Mouse (Mus musculus) intestine, postnatal 0 days (tissue): ENCODE measurements around the gene Klf15. TPM values are rescaled to one million over a fixed set of nuclear protein-coding genes. Genes with fewer than 3 reads are reported as not detected.

Experiments
- ATAC-seq: fragments of 200-750 bp; cut with Nextera tagmentation; 2 replicates; pipeline ENCODE4 v1.8.0; 2017; ENCODE audit warnings: mild to moderate bottlenecking, moderate TSS enrichment, moderate library complexity
- H3K27ac ChIP-seq: fragments of 300-500 bp; sonication (generic); 2 replicates; pipeline ENCODE4 v1.5.1; 2014; ENCODE audit warnings: mild to moderate bottlenecking, low read depth, low read length, moderate library complexity
- H3K27me3 ChIP-seq: fragments of 300-500 bp; sonication (generic); replicated peaks from 2 replicates; pipeline ENCODE4 v1.6.1; 2014; ENCODE audit warnings: low read length, mixed read lengths; ENCODE audit not compliant: control insufficient read depth, insufficient read depth
- H3K36me3 ChIP-seq: fragments of 300-500 bp; sonication (generic); 2 replicates; pipeline ENCODE4 v1.6.1; 2014; ENCODE audit warnings: mild to moderate bottlenecking, moderate library complexity; ENCODE audit not compliant: control insufficient read depth, insufficient read depth
- H3K4me1 ChIP-seq: fragments of 300-500 bp; sonication (generic); replicated peaks from 2 replicates; pipeline ENCODE4 v1.6.1; 2014; ENCODE audit warnings: antibody characterized with exemption, low read length, mixed read lengths; ENCODE audit not compliant: control insufficient read depth, insufficient read depth
- H3K4me2 ChIP-seq: fragments of 300-500 bp; sonication (generic); replicated peaks from 2 replicates; pipeline ENCODE4 v1.6.1; 2014; ENCODE audit warnings: low read depth, mild to moderate bottlenecking, moderate library complexity
- H3K4me3 ChIP-seq: fragments of 300-500 bp; sonication (generic); 2 replicates; pipeline ENCODE4 v1.5.1; 2014; ENCODE audit warnings: low read depth, low read length
- H3K9ac ChIP-seq: fragments of 300-500 bp; sonication (generic); 2 replicates; pipeline ENCODE4 v1.6.1; 2014; ENCODE audit warnings: mild to moderate bottlenecking, low read depth, low read length
- H3K9me3 ChIP-seq: fragments of 300-500 bp; sonication (generic); 2 replicates; pipeline ENCODE4 v1.6.1; 2016; ENCODE audit warnings: mixed run types; ENCODE audit not compliant: control insufficient read depth
- CTCF ChIP-seq: sonication (generic); IDR thresholded peaks from 2 replicates; pipeline ENCODE4 v1.5.1; 2016; ENCODE audit warnings: low read depth, mild to moderate bottlenecking, control low read depth, antibody characterized with exemption, moderate library complexity
- WGBS: fragments of 180-500 bp; shearing (Covaris S2); extraction: QIAGEN DNeasy Blood & Tissue Kit; methylation state at CpG from one replicate; pipeline ENCODE4 v1.1.7; 2014; 5-methylcytosine and 5-hydroxymethylcytosine counted together
- polyA plus RNA-seq: library from polyadenylated mRNA; unstranded; fragments of >200 nt; fragmentation: Nextera tagmentation; extraction: Ambion mirVana; gene quantifications from 2 replicates; pipeline ENCODE4 v1.2.1, GENCODE M21; 2015

Gene Klf15
- polyA plus RNA-seq, 1 experiment from 2014 or later: 0.86 TPM

DNA sequence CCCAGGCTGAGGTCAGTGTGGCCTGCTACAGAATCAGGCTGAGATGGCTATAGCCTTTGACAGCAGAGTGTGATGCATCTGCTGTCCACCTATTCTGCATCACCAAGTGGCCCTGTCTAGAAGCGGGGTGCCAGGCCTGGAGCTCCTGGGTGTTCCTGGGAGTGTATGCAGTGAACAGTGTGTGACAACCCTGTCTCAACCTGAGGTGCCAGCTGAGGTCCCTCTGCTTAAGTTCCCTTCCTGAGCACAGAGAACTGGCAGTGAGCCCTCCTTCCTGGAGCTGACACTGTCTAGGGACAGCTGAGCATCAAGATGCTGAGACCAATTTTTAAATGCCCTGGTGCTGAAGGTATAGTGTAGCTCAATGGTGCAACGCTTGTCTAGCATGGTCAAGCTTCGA, 10.3 kb downstream of the Klf15 start:
- WGBS: 91% methylated on average over 3 of the region's 3 CpGs
- H3K36me3 ChIP-seq: no peaks in the 10 kb centered on the region
- no peaks in the 10 kb centered on the region for H3K4me1 ChIP-seq
- H3K4me3 ChIP-seq: no peak overlapping the region
- ATAC-seq: no peak
- H3K4me2 ChIP-seq: no peak overlapping the region
- no peak overlapping the region for H3K27ac ChIP-seq
- no peaks in the 10 kb centered on the region for H3K9me3 ChIP-seq
- no peaks in the 10 kb centered on the region for H3K27me3 ChIP-seq
- H3K9ac ChIP-seq: no peak overlapping the region
- TF ChIP-seq CTCF: no peak

DNA sequence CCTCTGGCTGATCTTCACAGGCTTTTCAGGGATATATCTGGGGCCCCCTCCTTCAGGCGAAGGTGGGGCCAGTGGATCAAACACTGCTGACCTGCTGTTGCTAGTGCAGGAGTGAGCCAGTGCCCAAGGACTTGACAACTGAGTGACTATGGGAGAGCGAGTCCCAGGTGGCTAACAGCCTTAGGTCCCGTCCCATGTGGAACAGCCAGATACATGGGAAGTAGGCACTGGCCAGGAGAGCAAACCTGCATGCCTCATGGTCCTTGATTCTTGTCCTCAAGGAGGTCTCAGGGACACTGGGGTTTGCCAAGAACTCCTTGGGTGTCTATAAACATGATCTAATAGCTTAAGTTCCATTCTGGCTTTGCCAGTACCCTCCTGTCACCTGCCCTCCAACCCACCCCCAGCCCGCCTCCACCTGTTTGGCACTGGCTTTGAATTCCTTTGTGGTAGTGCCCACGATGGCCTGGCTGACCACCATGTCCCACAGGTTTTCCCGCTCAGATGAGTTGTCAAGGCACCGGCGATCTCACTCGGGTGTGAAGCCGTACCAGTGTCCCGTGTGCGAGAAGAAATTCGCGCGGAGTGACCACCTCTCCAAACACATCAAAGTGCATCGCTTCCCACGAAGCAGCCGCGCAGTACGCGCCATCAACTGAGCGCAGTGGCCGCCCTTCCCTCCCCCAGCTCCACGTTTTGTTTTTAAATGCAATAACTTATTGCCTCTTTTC, 11.4 kb downstream of the Klf15 start:
- TF ChIP-seq CTCF: no peak
- H3K27ac ChIP-seq: no peak overlapping the region
- H3K27me3 ChIP-seq: no peaks in the 10 kb centered on the region
- H3K4me1 ChIP-seq: no peaks in the 10 kb centered on the region
- 93% methylated on average over 24 of the region's 24 CpGs for WGBS
- H3K4me3 ChIP-seq: no peak overlapping the region
- no peaks in the 10 kb centered on the region for H3K9me3 ChIP-seq
- no peaks in the 10 kb centered on the region for H3K36me3 ChIP-seq
- no peak for ATAC-seq
- H3K9ac ChIP-seq: no peak overlapping the region
- no peak overlapping the region for H3K4me2 ChIP-seq

DNA sequence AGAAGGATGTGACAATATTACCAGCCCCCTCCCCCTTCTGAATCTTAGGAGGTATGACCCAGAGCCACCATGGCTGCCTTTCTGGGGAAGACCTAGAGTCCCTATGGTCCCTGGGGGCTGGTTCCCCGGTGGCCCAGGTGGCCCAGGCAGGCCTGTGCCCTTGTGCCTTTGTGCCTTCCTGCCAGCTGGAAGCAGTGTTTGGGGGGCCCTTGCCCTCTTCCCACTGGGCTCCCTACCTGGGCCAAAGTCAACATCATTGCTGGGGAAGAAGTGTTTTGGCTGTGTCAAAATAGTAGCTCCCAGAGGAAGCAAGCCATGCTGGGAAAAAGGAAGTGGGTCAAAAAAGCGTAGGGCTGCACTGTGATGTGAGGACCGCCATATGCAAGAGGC, 12.0 kb downstream of the Klf15 start:
- TF ChIP-seq CTCF: no peak
- ATAC-seq: no peak

DNA sequence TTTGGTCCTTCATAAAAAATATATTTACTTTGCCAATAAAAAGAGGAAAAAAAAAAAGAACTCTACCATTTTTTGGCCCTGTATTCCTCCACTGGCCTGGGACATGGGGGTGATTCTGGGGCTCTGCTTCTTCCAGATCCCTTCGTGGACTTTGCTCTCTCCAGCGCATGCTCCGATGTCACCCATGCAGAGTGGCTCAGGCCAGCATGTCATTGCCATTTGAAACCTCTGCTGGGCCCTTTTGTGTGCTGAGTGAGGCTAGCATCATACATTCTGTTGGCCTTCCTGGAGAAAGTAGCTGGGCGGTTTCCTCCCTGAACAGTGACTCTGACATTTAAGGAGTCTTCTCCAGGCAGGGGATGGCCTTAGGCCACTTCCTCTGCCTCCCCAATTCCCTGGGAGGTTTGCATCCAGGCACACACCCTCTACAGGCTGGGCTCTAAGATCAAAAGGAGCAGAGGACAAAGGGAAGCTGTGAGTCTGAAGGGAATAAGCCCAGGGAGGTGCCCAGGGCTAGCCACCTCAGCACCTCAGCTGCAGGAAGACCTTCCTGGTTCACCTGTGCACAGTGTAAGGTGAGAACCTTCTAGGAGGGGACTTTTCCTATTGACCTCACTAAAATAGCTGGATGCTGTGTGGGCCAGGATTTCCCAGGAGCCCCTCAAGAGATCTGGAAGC, 12.9 kb downstream of the Klf15 start:
- H3K36me3 ChIP-seq: no peaks in the 10 kb centered on the region
- no peaks in the 10 kb centered on the region for H3K9me3 ChIP-seq
- no peak overlapping the region for H3K4me3 ChIP-seq
- no peak for TF ChIP-seq CTCF
- H3K4me2 ChIP-seq: no peak overlapping the region
- H3K9ac ChIP-seq: no peak overlapping the region
- H3K27me3 ChIP-seq: no peaks in the 10 kb centered on the region
- no peak overlapping the region for H3K27ac ChIP-seq
- ATAC-seq: no peak
- WGBS: 58% methylated on average over 4 of the region's 4 CpGs
- no peaks in the 10 kb centered on the region for H3K4me1 ChIP-seq

More for the DNA sequence above, 12.0 kb downstream of the Klf15 start:
- no peaks in the 10 kb centered on the region for H3K27me3 ChIP-seq
- H3K4me1 ChIP-seq: no peaks in the 10 kb centered on the region
- WGBS: 90% methylated on average over 3 of the region's 3 CpGs
- no peak overlapping the region for H3K4me3 ChIP-seq
- no peaks in the 10 kb centered on the region for H3K36me3 ChIP-seq
- H3K27ac ChIP-seq: no peak overlapping the region
- no peaks in the 10 kb centered on the region for H3K9me3 ChIP-seq
- H3K4me2 ChIP-seq: no peak overlapping the region
- no peak overlapping the region for H3K9ac ChIP-seq

DNA sequence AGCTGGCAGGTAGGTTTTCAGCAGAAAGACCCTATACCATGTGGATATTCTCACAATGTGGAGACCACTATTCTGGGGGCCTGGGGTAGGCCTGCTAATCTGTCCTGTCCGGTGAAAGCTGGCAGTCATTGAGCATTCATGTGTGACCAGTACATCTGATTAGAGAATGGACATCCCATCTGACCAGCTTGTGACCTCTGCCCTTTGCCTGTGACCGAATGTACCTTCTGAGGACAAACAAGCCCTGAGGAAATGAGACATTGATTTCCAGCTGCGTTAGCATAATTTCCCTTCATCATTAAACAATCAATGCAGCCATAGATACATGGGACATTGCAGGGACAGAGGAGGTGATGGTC, 13.5 kb downstream of the Klf15 start:
- 78% methylated on average over 3 of the region's 3 CpGs for WGBS
- Histone ChIP-seq H3K27me3 (no peaks in the 10 kb centered on the region), H3K27ac (no peak overlapping the region), H3K4me3 (no peak overlapping the region), H3K9ac (no peak overlapping the region), H3K4me2 (no peak overlapping the region), H3K36me3 (no peaks in the 10 kb centered on the region), H3K9me3 (no peaks in the 10 kb centered on the region), H3K4me1 (no peaks in the 10 kb centered on the region)
- TF ChIP-seq CTCF: no peak
- ATAC-seq: no peak

DNA sequence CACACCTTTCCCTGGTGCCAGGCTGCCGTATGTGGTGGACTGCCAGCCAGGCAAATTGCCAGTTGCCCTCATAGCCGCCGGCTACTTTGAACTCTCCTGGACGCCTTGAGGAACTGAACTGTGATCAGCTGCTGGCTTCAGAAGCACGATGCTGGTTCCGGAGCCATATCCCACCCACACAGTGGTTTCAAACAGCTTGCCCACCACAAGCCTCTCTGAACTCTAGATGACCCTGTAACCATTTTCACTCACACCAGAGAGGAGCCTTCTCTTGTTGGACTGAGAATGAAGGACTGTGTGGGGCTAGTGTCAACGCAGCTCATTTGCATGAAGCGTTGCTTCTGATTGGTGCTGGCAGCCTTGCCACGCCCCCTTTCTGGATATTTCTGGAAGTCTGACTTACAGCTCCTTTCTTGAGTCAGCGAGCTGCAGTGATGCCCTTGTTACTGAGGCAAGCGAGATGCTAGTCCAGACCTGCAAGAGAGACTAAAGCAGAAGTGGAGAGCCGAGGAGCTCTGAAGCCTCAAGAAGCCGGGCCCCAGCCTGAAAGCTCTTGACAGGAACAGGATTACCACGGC, 14.7 kb downstream of the Klf15 start:
- no peak overlapping the region for H3K9ac ChIP-seq
- no peak for TF ChIP-seq CTCF
- 58% methylated on average over 14 of the region's 14 CpGs for whole genome bisulfite sequencing
- no peaks in the 10 kb centered on the region for H3K27me3 ChIP-seq
- no peak overlapping the region for H3K4me3 ChIP-seq
- H3K36me3 ChIP-seq: no peaks in the 10 kb centered on the region
- ATAC-seq: no peak
- H3K9me3 ChIP-seq: no peaks in the 10 kb centered on the region
- H3K27ac ChIP-seq: no peak overlapping the region
- H3K4me2 ChIP-seq: no peak overlapping the region
- no peaks in the 10 kb centered on the region for H3K4me1 ChIP-seq
